Mouse (Mus musculus) brain, adult 2 months (tissue): Measurements from ENCODE around the gene Rab13.

Experiments
- DNase-seq: peaks from one replicate; pipeline ENCODE4 v3.0.0; 2011; ENCODE audit warnings: low read depth, low spot score

The Rab13 gene

DNA sequence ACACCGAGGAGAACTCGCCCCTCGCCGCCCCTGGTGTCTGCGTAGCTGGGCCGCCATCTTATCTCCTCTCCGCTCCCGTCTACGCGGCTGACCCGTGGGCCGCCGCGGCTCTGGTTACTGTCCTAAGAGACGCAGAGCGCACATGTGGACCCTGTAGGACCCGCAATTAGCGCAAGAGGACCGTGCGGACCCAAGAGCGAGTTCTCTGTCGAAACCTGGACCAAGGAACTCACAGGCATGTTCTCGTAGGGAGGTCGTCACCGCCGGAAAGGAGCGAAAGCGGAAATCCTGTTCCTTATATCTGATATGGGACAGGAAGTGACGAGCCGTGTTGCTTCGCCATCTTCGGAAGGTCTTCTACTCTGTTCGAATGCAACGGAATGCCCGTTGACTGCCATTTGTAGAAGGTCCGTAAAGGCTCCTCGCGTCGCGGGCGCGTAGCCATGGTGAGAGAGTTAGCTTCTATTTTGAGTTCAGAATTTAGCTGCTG lies at the start of gene Rab13, which contains the start of gene Rps27:
TSS of gene Rab13 (plus strand) at position 319 of the 490 bp plus-strand sequence.
TSS of gene Rps27 (minus strand) at position 275 of the 490 bp plus-strand sequence.
- peak; percentile 99 for DNase-seq

DNA sequence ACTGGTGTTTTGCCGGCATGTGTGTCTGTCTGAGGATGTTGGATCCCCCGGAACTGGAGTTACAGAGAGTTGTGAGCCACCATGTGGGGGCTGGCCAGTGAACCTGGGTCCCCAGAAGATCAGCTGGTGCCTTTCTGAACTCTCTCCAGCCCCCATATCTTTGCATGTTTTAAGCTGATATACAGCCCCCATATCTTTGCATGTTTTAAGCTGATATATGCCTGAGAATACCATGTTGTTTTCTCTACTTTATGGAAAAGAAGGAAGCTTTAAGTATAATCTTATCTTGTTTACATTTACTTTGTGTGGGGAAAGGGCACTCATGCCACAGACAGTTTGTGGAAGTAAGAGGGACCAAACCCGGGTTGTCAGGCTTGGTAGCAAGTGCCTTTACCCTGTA lies 33.9 kb upstream of the Rab13 start:
- no peak for DNase-seq

DNA sequence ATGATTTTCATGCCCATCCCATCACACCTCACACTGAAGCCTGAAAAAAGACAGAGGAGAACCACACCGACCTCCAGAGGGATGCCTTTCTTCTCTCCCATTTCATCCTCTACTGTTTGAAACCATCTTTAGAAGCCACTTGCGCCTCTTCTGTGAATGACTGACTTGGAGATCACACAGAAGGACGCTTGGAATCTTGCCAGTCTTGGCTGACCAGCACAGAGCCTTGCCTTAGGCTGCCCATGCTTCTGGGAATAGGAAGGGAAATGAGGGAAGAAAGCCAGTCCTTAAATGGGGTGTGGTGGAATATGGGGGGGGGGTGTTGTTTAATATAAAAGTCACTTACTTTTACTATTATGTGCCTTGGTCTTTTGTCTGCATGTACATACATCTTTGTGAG lies 29.9 kb upstream of the Rab13 start:
- peak; percentile 23 for DNase-seq

DNA sequence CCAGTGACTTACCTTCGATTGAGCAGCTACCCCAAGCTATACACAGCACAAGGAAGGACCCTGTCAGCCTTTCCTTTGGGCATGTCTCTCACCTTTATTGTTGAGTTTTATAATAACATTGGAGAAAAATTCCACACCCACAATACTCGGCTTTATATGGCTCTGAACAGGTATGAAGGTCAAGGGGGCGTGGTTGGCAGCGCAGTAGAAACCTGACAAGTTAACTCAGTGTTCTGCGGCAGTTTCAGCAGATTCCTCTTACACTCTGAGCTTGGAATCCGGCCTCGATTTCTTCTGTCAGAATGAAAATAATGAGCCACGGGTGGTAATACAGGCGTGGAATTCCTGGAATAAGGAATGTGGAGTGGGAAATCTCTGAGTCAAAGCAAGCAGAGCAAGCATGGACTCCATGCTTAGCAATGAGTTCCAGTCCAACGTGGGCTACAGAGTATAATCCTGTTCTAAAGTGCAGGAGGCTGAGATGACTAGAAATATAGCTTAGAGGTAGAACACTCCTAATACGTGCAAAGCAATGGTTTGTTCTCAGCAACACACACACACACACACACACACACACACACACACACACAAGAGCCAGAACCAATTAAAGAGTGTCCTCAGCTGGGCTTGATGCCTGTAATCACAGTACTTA lies 22.5 kb upstream of the Rab13 start:
- no peak for DNase-seq

DNA sequence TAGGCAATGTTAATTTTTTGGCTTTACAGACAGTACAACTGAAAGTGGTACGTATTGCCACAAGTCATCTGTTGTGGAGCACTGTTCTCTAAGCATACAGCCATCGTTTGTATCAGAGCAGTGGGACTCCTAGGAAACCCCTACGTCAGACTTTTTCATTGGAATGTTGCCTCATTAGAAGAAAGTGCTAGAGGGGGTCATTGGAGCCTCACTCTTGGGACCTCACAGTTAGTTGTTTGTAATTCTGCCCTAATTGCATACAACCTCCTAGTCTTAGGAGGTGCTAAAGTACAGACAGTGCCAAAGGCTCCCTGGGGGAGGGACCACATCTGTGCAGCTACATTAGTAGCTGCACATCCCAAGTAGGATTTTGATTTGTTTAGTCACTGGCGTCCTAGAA lies 18.7 kb upstream of the Rab13 start:
- DNase-seq, result no peak

DNA sequence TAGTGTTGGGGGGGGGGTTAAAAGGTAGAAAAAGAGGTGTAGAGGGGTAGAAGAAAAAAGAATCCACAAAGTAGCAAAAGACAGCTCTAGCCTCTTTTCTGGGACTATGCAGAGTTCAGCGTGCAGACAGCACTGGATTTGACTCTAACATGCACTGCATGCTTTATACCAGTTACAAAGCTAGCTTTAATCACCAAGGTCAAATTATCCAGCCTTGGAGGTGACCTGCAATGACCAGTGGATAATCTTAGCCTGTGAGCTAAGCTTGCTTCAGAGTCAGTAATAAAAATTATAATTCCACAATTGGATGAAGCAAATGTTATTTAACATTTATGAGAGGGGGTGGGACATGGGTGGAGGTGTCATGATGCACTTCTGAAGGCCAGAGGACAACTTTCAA lies 17.9 kb upstream of the Rab13 start:
- DNase-seq, result no peak

DNA sequence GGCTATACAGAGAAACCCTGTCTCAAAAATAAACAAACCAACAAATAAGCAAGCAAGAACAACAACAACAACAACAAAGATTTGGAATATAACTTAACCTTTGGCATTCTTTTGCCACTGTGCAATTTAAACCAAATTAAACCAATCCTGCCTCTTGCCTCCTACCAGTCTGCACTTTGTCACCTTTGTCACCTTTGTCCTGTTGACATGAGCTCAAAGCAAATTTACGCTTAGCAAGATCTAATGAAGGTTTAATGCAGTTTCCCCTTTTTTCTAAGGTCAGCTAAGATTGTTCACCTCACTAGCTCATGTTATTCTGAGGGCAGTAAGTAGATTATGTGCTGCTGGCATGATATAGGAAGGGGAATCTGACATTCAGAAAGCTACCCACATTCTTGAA lies 15.9 kb upstream of the Rab13 start:
- DNase-seq, result no peak

DNA sequence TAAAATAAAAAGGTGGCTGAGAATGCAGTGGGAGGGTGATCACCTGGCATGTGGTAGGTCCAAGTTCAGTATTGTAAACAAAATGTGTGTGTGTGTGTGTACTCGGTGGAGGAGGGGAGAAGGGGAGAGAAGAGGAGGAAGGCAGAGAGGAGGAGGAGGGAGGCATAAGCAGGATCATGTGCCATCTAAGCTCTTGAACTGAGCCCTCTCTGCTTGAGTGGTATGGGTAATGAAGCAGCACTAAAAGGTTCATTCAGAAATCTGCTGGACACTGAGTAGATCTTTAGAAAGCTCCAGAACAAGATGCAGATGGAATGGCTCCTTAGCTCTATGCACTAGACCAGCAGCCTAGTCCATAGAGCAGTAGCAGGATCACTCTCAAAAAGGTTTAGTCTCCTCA lies 10.6 kb upstream of the Rab13 start:
- DNase-seq, result no peak

DNA sequence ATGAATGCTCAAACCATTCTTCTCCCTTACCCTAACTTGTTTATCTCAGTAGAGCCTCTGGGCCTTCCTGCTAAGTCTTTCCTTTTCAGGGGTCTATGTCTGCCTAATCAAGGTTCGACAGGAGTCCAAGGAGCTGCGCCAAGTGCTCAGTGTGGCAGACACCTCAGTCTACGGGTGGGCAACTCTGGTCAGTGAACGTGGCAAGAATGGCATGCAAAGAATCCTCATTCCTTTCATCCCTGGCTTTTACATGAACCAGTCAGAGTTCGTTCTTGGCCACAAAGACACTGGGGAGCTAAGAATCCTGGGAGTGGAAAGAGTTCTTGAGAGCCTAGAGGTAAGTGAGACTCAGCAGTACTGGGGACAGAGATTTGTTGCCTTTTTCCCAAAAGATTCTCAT lies 9.9 kb upstream of the Rab13 start:
- no peak for DNase-seq

DNA sequence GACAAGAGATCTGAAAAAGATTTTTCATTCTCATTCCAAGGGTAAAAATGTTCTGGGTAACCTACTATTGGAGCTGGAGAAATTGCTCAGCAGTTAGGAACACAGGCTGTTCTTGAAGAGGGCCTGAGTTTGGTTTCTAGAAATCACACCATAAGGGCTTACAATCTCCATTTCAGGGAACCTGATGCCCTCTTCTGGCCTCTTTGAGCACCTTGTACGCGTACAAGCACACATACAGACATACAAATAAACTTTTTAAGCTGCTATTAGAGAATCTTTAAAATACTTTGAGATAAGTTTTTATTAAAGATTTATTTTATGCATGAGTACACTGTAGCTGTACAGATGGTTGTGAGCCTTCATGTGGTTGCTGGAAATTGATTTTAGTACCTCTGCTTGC lies 8.9 kb upstream of the Rab13 start:
- DNase-seq, result no peak

DNA sequence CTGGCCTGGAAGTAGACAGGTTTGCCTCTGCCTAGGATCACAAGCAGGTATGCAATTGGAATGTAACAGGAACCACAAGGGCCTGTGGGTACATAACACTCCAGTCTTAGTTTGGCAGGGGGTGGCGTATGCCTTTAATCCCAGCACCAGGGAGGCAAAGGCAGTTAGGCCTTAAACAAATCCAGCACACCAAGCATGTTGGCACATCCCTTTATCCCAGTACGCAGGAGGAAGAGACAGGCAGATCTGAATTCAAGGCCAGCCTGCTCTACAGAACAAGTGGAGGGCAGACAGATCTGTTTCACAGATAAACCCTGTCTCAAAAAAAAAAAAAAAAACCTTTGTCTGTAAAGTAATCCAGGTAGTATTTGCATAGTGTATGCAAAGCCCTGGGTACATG lies 4.8 kb upstream of the Rab13 start:
- no peak for DNase-seq

DNA sequence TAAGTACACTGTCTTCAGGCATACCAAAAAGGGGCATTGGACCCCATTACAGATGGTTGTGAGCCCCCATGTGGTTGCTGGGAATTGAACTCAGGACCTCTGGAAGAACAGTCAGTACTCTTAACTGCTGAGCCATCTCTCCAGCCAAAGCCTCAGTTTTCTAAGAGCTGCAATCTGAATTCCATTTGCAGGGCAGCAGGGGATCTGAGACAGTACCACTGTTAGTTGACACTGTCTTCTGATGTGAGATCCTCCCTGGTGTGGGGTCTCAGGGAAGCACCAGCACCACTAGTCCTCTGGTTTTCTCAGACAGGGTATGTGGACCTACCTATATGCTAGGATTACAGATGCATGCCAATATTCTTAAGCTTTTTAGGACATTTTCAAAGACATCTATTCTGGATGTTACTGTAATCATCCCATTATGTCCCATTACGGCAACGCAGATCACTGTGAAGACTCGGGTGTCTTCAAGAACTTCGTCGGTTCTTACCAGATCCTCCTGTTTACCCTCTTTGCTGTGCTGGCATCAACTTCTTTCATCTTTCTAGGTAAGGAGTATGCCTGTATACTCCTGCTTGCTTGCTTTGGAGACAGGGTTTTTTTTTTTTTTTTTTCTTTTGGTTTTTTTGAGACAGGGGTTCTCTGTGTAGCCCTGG lies 3.5 kb upstream of the Rab13 start:
- DNase-seq, result no peak

DNA sequence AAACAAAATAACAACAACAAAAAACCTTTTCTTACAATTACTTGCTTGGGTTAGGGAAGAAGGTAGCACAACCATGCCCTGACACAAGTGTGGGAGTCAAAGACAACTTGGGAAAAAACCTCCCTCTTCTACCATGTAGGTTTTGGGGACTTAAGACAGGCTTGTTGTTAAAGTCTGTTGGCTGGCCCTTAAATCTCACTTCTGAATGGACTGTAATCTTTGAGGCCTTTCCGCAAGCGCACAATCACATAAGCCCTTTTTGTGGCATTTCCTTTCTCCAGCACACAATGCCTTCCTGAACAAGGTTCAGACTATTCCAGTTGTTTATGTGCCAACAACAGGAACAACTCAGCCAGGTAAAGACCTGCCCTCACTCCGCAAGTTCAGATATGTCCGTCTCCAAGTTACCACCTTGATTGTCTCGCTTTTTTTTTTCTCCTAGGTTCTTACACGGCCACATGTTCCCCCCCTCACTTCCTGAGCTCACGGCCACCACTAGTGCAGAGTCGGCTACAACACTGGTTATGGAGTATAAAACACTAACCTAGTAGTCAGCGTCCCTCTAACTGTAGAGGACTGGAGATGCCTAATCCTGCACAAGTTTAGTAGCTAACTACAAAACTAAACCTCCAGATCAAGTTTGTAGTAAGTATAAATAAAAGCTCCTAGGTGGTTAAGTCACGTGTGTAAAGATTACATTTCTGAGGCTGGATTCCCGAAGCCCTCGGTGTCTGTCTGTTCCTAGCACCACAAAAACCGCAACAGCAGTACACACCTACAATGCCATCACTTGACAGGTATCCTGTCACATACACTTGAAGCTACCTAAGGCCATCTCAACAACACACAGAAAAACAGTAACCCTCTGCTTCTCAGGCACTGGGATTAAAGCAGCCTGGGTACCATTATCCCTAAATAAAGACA lies 1.8 kb upstream of the Rab13 start:
- no peak for DNase-seq

DNA sequence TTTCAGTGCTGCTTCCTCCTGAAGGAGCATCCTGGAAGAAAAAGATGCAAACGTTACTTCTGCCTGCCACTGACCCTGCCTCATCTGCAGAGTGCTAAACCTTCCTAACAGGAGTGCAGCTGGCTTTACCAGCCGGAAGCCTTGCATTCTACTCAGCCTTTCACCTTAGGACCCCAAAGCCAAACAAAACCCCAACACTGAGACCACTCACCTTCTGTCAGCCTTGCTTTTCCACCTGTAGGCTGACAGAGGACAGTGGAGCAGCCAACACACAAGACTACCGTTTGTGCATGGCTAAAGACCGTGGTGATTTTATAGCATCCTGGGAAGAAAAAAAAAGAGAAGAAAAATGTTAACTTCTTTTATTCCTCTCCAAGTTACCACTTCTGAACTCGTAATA lies 772 bp upstream of the Rab13 start:
- no peak for DNase-seq

DNA sequence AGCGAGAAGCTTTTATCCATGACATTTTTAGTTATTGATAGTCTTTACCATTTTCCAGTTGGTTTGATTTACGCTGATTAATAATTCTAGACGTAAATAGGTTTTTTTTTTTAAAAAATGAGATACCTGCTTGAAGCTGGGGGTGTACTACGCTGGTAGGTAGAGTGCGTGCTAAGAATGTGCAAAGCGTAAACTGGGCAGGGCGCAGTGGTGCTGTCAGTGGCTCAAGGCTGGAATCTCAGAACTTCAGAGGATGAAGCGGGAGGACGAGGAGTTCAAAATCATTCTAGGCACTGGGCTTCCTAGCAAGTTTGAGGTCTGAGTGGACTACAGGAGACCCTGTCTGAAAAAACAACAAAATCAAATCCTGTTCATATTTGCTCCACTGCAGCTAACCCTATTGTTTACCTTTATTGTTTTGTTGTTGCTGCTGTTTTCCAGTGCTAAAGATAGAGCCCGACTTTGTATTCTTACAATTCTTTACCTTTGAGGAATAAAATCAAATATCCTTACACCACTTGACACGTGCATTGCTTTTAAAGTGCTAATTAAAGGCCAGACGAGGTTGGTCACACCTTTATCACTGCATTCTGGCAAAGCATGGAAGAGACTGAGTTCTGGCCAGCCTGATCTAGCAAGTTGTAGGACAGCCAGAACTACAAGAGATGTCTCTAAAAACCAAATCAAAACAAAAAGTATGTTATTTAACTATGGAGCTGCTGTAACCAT lies 625 bp downstream of the Rab13 start:
- DNase-seq, result peak; percentile 58

DNA sequence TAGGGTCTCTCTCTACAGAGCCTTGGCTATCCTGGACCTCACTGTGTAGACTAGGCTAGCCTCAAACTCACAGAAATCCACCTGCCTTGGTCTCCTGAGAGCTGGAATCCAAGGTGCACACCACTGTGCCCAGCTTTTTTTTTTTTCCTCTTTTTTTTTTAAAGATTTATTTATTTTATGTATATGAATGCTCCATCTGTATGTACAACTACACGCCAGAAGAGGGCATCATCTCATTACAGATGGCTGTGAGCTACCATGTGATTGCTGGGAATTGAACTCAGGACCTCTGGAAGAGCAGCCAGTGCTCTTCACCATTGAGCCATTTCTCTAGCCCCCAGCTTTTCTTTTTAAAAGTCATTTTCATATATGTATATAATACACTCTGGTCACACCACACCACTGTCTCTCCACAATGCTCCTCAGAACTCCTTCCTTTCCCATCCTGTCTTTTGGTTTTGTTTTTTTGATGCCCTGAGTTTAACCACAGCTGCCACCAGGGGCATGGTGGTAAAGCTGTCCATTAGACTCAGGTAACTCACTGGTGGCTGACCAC lies 2.4 kb downstream of the Rab13 start:
- DNase-seq, result no peak

DNA sequence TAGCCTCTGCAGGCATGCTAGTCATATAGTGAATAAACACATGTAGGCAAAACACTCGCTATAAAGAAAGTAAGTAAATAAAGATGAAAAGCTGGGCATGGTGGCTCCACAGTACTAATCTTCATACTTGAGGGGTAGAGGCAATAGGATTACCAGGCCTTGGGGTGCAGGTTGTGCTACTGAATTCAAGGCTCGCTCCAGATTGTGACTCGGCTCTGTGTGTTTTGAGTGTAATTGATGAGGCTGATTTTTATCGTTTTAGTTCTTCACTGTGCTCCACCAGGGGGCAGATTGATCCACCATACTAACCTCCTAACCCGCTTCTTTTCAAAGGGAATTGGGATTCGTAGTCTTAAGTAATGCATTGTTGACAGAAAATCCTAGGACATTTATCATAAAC lies 6.6 kb downstream of the Rab13 start:
- DNase-seq, result peak; percentile 85

DNA sequence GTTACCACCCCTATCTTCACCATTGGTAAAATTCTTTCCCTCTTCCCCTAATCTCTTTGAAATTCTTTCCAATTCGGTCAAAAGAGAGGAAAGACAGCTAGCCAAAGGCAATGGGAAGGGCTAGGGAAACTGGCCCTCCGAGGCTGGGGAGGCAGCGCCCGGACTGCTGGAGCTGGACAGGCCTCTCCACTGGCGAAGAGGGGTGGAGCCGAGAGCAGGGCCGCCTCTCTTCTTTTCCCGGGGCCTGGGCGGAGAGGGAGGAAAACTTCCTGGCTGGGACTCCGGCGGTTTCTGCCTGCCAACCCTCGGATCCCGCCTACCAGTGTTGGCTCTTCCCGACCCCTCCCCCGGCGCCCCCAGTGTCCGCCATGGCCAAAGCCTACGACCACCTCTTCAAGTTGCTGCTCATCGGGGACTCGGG lies 7.0 kb downstream of the Rab13 start:
- peak; percentile 41 for DNase-seq

DNA sequence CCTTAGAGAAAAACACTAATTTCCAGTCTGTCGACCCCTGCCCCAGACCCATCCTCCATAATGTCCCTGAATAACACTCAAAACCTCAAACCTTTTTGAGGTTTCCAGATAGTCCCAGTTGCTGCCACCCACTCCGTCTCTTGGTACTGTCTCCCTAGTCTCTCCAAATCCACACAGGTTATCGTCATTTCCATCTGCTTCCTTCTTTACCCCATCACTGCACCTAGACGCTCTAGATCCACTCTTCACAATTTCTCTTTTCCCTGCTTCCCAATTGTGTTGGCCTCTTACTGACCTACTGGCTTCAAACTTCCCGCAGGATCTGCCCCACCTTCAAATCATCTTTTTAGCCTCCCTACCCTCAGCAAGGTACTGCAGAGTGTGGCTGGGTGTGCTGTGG lies 7.6 kb downstream of the Rab13 start:
- no peak for DNase-seq

DNA sequence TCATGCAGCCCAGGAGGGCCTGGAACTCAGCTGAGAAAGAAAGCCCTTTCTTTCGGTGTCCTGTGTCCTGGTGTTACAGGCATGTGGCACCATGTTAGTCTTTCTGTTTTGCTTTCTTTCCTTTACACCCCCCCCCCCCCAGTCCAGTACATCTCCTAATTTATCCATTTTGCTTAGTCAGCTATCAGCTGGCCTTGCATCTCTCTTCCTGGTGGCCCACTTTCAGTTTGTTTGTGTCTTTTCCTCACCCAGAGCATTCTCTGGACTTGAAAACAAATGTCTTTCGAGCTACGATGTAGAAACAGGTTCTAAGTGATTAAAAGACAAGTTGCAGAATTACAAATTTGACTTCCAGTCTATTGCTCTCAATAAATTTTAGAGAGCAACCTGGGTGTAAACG lies 9.0 kb downstream of the Rab13 start:
- DNase-seq, result no peak

DNA sequence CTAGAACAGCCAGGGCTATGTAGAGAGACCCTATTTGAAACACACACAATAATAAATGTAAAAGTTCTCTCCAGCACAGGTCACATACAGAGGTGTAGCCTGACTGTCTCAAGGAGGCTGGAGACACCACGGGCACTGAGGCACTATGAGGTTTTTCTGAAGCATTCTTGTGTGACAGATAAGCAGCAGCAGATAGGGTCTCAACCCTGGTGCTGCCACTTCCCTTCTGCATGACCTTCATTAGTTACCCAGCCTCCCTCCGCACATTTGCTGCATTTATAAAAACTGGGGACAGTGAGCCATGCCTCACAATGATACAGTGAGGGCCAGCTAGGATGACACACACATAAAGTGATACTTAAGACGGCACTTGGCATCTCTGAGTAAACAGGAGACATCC lies 9.4 kb downstream of the Rab13 start:
- no peak for DNase-seq
